Mouse (Mus musculus) liver, embryonic 14.5 days (tissue): ENCODE measurements at regions not wholly inside any gene's neighbourhood (a gene's known extent, or its start where the extent isn't known, plus 50 kb on each side); places are given as distances from the start of the nearest gene placed in this dataset.

Experiments
- ATAC-seq: fragments of 200-750 bp; cut with Nextera tagmentation; 2 replicates; pipeline ENCODE4 v1.8.0; 2017; ENCODE audit warnings: moderate number of reproducible peaks, mild to moderate bottlenecking, moderate library complexity; ENCODE audit not compliant: insufficient read depth
- DNase-seq, 3 experiments: peaks; one replicate each; pipeline ENCODE4 v3.0.0-alpha.2; 2012 to 2013; ENCODE audit warnings: low read depth in 3 of 3, low spot score in 3 of 3
- H3K27ac ChIP-seq: fragments of 300-500 bp; sonication (generic); 2 replicates; pipeline ENCODE4 v1.5.1; 2014; ENCODE audit warnings: moderate library complexity, mild to moderate bottlenecking, control low read depth, inconsistent platforms
- H3K27me3 ChIP-seq: fragments of 300-500 bp; sonication (generic); 2 replicates; pipeline ENCODE4 v1.6.1; 2014; ENCODE audit warnings: mild to moderate bottlenecking, low read length, moderate library complexity; ENCODE audit not compliant: control insufficient read depth, insufficient read depth
- H3K36me3 ChIP-seq: fragments of 300-500 bp; sonication (generic); replicated peaks from 2 replicates; pipeline ENCODE4 v1.6.1; 2014; ENCODE audit warnings: low read depth; ENCODE audit not compliant: control insufficient read depth, insufficient read depth
- H3K4me1 ChIP-seq, 2 experiments: fragments of 200-500 bp in 1 of 2; fragments of 300-500 bp in 1 of 2; sonication (generic) in 1 of 2; replicated peaks; 2 replicates each; pipeline ENCODE4 v1.6.1; 2012 to 2014; ENCODE audit warnings: antibody characterized with exemption in 1 of 2, inconsistent platforms in 1 of 2, low read length in 1 of 2; ENCODE audit not compliant: control insufficient read depth in 2 of 2, insufficient read depth in 2 of 2
- H3K4me2 ChIP-seq: fragments of 300-500 bp; sonication (generic); 2 replicates; pipeline ENCODE4 v1.6.1; 2014; ENCODE audit warnings: low read depth, mild to moderate bottlenecking, control low read depth, moderate library complexity
- H3K4me3 ChIP-seq, 2 experiments: fragments of 200-500 bp in 1 of 2; fragments of 300-500 bp in 1 of 2; sonication (generic) in 1 of 2; 2 replicates each; pipeline ENCODE4 v1.5.1; 2012 to 2014; ENCODE audit warnings: low read depth in 2 of 2, low read length in 2 of 2, mild to moderate bottlenecking in 2 of 2, control low read depth in 1 of 2, inconsistent platforms in 1 of 2, moderate library complexity in 1 of 2; ENCODE audit not compliant: insufficient read depth in 1 of 2
- H3K9ac ChIP-seq: fragments of 300-500 bp; sonication (generic); replicated peaks from 2 replicates; pipeline ENCODE4 v1.6.1; 2014; ENCODE audit warnings: mild to moderate bottlenecking, control low read depth, moderate library complexity
- H3K9me3 ChIP-seq: fragments of 300-500 bp; sonication (generic); 2 replicates; pipeline ENCODE4 v1.6.1; 2016; ENCODE audit warnings: low read length, mixed read lengths; ENCODE audit not compliant: control insufficient read depth
- CTCF ChIP-seq: IDR thresholded peaks from 2 replicates; pipeline ENCODE4 v1.5.1; 2016; ENCODE audit warnings: antibody characterized with exemption, low read depth, control low read depth
- EP300 ChIP-seq: IDR thresholded peaks from 2 replicates; pipeline ENCODE4 v1.6.1; 2016; ENCODE audit warnings: antibody characterized with exemption, low read depth
- WGBS: fragments of 180-500 bp; shearing (Covaris S2); extraction: QIAGEN DNeasy Blood & Tissue Kit; methylation state at CpG from one replicate; pipeline ENCODE4 v1.1.7; 2014; ENCODE audit not compliant: insufficient replicate concordance; 5-methylcytosine and 5-hydroxymethylcytosine counted together

DNA sequence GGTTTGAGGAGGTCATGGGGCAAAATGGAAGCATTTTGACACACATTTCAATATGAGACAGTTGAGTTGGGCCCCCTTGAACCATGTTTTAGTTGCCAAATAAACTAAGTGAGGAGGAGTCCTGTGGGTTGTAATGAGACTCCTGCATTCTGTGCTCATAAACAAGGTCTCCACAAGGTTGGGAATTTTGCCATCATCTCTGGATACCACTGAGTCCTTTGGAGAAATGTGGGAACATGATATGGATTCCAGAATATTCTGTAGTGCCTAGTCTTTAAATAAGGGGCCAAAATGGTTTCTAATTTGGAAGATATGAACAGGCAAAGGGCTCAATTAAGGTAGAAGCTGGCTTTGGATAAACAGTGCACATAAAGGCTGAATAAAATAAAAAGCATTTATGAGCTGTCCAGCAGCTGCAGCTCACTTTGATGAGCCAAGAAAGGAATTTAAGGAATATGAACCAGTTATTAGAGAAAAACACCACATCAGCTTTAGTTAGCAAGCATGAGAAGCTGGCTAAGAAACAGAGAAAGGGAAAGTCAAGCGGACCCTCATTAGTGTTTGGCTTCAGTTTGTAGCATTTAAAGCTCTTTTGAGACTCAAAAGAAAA is 161.3 kb upstream of the Sstr4 start:
- TF ChIP-seq CTCF (no peak), EP300 (no peak)
- no peak for ATAC-seq
- no peaks in the 10 kb centered on the region for H3K27me3 ChIP-seq
- no peak for DNase-seq
- H3K4me2 ChIP-seq = no peak overlapping the region
- no peak overlapping the region for H3K27ac ChIP-seq
- no peaks in the 10 kb centered on the region for H3K4me1 ChIP-seq
- H3K36me3 ChIP-seq = no peaks in the 10 kb centered on the region
- no peak overlapping the region for H3K4me3 ChIP-seq
- H3K9me3 ChIP-seq = no peaks in the 10 kb centered on the region
- H3K9ac ChIP-seq = no peak overlapping the region
- 47% methylated on average over 1 of the region's 1 CpGs for WGBS

DNA sequence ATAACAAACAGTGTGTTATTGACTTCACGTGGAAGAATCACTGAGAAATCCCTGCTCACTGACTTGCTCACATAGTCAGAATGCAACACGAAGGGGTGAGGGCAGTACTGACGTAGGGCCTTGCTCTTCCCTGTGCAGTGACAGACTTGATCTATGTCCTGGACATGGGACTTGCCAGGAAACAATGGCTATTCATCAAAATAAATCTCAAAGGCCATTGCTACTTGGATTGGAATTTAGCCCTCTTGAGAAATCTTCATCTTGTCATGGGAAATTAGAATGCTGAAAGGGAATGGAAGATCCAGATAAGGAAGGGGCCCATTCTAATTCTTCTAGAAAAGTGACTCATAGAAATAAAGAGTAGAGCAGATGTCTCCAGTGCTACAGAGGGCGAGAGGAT is 158.0 kb upstream of the Sstr4 start:
- Histone ChIP-seq H3K27ac (no peak overlapping the region), H3K4me2 (no peak overlapping the region), H3K9me3 (no peaks in the 10 kb centered on the region), H3K36me3 (no peaks in the 10 kb centered on the region), H3K4me3 (no peak overlapping the region), H3K4me1 (no peaks in the 10 kb centered on the region), H3K27me3 (no peaks in the 10 kb centered on the region), H3K9ac (no peak overlapping the region)
- 44% methylated on average over 4 of the region's 4 CpGs for WGBS
- TF ChIP-seq CTCF = no peak
- ATAC-seq (no peak), DNase-seq (no peak)

- no peak overlapping the region for H3K4me3 ChIP-seq
- H3K27me3 ChIP-seq = no peaks in the 10 kb centered on the region
- 44% methylated on average over 3 of the region's 3 CpGs for WGBS
- DNase-seq (no peak), ATAC-seq (no peak)
- no peak overlapping the region for H3K9ac ChIP-seq
- H3K27ac ChIP-seq = no peak overlapping the region
- no peaks in the 10 kb centered on the region for H3K4me1 ChIP-seq
- TF ChIP-seq CTCF = no peak
- TF ChIP-seq EP300 = no peak
- H3K4me2 ChIP-seq = no peak overlapping the region
- no peaks in the 10 kb centered on the region for H3K9me3 ChIP-seq
- H3K36me3 ChIP-seq = no peaks in the 10 kb centered on the region
These were observed 156.1 kb upstream of the Sstr4 start for GRCm38 (mm10) chr2:148239046-148239445.

DNA sequence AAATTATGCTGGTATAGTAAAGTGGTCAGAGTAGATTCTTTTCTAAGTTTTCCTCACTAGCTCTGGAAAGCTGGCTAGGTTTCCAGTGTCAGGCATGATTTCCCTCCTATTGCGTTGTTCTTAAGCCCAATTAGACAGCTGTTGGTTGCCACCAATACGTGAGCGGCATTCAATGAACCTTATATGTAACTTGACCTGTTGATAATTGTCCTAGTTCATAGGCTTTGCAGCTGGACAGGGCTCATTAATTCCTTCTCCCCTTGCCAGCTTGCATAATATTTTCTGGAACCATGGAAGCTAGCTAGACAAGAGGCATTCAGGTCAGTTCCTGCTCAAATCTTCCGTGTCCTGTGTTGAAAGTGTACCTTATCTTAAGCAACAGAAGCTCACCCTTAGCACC is 152.9 kb upstream of the Sstr4 start:
- no peak overlapping the region for H3K27ac ChIP-seq
- H3K4me1 ChIP-seq = no peaks in the 10 kb centered on the region
- no peaks in the 10 kb centered on the region for H3K36me3 ChIP-seq
- no peaks in the 10 kb centered on the region for H3K9me3 ChIP-seq
- WGBS = 66% methylated on average over 4 of the region's 4 CpGs
- ATAC-seq = no peak
- no peak for DNase-seq
- H3K4me2 ChIP-seq = no peak overlapping the region
- no peak for TF ChIP-seq CTCF
- TF ChIP-seq EP300 = no peak
- no peaks in the 10 kb centered on the region for H3K27me3 ChIP-seq
- H3K9ac ChIP-seq = no peak overlapping the region
- no peak overlapping the region for H3K4me3 ChIP-seq

GRCm38 (mm10) chr2:148245575-148245974 is 149.6 kb upstream of the Sstr4 start:
- Histone ChIP-seq H3K27ac (no peak overlapping the region), H3K9ac (no peak overlapping the region), H3K27me3 (no peaks in the 10 kb centered on the region), H3K4me3 (no peak overlapping the region), H3K4me1 (no peaks in the 10 kb centered on the region), H3K9me3 (no peaks in the 10 kb centered on the region), H3K36me3 (no peaks in the 10 kb centered on the region), H3K4me2 (no peak overlapping the region)
- TF ChIP-seq CTCF = no peak
- TF ChIP-seq EP300 = no peak
- DNase-seq (no peak), ATAC-seq (no peak)
- 54% methylated on average over 2 of the region's 2 CpGs for WGBS

GRCm38 (mm10) chr2:148250902-148251301 is 144.2 kb upstream of the Sstr4 start:
- H3K36me3 ChIP-seq = no peaks in the 10 kb centered on the region
- WGBS = 63% methylated on average over 1 of the region's 1 CpGs
- ATAC-seq (no peak), DNase-seq (no peak)
- TF ChIP-seq CTCF (no peak), EP300 (no peak)
- H3K27me3 ChIP-seq = no peaks in the 10 kb centered on the region
- H3K9ac ChIP-seq = no peak overlapping the region
- H3K4me1 ChIP-seq = no peaks in the 10 kb centered on the region
- no peak overlapping the region for H3K4me3 ChIP-seq
- no peak overlapping the region for H3K4me2 ChIP-seq
- H3K9me3 ChIP-seq = no peaks in the 10 kb centered on the region
- H3K27ac ChIP-seq = no peak overlapping the region
